Mouse (Mus musculus) liver, adult 2 months (tissue): ENCODE data around the gene Map1b. TPM values are rescaled to one million over a fixed set of nuclear protein-coding genes. Genes with fewer than 3 reads are reported as not detected.

Source experiments
- DNase-seq: peaks from one replicate; pipeline ENCODE4 v3.0.0-alpha.2; 2011; ENCODE audit warnings: low read depth, low spot score; ENCODE audit errors: extremely low read depth
- H3K27ac ChIP-seq: fragments of 200-500 bp; replicated peaks from 2 replicates; pipeline ENCODE4 v1.5.1; 2012; ENCODE audit warnings: low read depth, mild to moderate bottlenecking, control low read depth, inconsistent platforms, low read length; ENCODE audit not compliant: insufficient read depth
- H3K27me3 ChIP-seq: fragments of 200-500 bp; 2 replicates; pipeline ENCODE4 v1.6.1; 2012; ENCODE audit warnings: mild to moderate bottlenecking, moderate library complexity, low read length, inconsistent platforms; ENCODE audit not compliant: control insufficient read depth, insufficient read depth
- H3K36me3 ChIP-seq: fragments of 200-500 bp; 2 replicates; pipeline ENCODE4 v1.6.1; 2012; ENCODE audit warnings: low read length, inconsistent platforms; ENCODE audit not compliant: control insufficient read depth, insufficient read depth
- H3K4me1 ChIP-seq: fragments of 200-500 bp; 2 replicates; pipeline ENCODE4 v1.6.1; 2011; ENCODE audit warnings: low read length; ENCODE audit not compliant: control insufficient read depth, insufficient read depth
- H3K4me3 ChIP-seq: fragments of 200-500 bp; 2 replicates; pipeline ENCODE4 v1.5.1; 2011; ENCODE audit warnings: low read depth, mild to moderate bottlenecking, control low read depth, low read length, moderate library complexity; ENCODE audit not compliant: insufficient read depth
- H3K79me2 ChIP-seq: fragments of 200-500 bp; 2 replicates; pipeline ENCODE4 v1.6.1; 2012; ENCODE audit warnings: inconsistent platforms, mild to moderate bottlenecking, low read length, moderate library complexity; ENCODE audit not compliant: control insufficient read depth, insufficient read depth
- H3K9ac ChIP-seq: fragments of 200-500 bp; 2 replicates; pipeline ENCODE4 v1.6.1; 2012; ENCODE audit warnings: low read depth, mild to moderate bottlenecking, control low read depth, inconsistent platforms, low read length
- CTCF ChIP-seq: fragments of 200-500 bp; IDR thresholded peaks from 2 replicates; pipeline ENCODE4 v1.5.1; 2011; ENCODE audit warnings: low read depth, low read length, control low read depth
- POLR2A ChIP-seq: fragments of 200-500 bp; IDR thresholded peaks from 2 replicates; pipeline ENCODE4 v1.6.1; 2011; ENCODE audit warnings: low read length, control low read depth; ENCODE audit not compliant: insufficient read depth; ENCODE audit errors: extremely low read depth
- WGBS: fragments of 180-500 bp; shearing (Covaris S2); methylation state at CpG from one replicate; pipeline ENCODE4 v1.1.7; 2018; 5-methylcytosine and 5-hydroxymethylcytosine counted together
- polyA plus RNA-seq: library from polyadenylated mRNA; depleted of rRNA; stranded (reverse); fragments of >200 nt; gene quantifications from 2 replicates; pipeline ENCODE4 v1.2.3, GENCODE M21; 2012
- total RNA-seq: library from RNA; depleted of rRNA; stranded (reverse); fragments of >200 nt; gene quantifications from 2 replicates; pipeline ENCODE4 v1.2.3, GENCODE M21; 2014

Map1b gene
- total and polyA plus RNA-seq, 2 experiments, result 0.09 to 0.18 TPM

- no peaks in the 10 kb centered on the region for H3K27me3 ChIP-seq
- no peaks in the 10 kb centered on the region for H3K36me3 ChIP-seq
- no peak for DNase-seq
- 60% methylated on average over 12 of the region's 12 CpGs for WGBS
- no peaks in the 10 kb centered on the region for H3K4me1 ChIP-seq
- H3K4me3 ChIP-seq, result no peak overlapping the region
- TF ChIP-seq CTCF (no peak), POLR2A (no peak)
- H3K27ac ChIP-seq, result no peak overlapping the region
- H3K9ac ChIP-seq, result no peak overlapping the region
- no peaks in the 10 kb centered on the region for H3K79me2 ChIP-seq
Observed at GRCm38 (mm10) chr13:99558216-99558906, 42.0 kb upstream of the Map1b start.

DNA sequence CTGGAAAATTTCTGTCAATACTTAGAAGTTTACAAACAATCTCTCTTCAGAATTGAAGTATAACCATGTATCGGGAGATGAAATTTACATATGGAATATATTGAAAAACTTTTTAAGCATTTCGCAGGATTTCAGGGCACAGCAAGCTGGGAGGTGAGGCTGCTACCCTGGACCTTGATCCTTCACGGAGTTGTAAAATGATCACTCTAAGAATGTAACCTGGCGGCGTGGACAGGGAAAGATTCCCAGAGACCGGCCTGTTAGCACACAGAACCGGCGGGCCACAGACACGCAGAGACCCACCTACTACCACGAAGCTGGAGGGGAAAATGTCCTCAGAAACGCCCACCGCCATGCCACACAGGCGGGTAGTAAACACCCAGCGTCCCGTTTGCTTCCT, 41.5 kb upstream of the Map1b start:
- Histone ChIP-seq H3K27ac (no peak overlapping the region), H3K36me3 (no peaks in the 10 kb centered on the region), H3K4me3 (no peak overlapping the region), H3K4me1 (no peaks in the 10 kb centered on the region), H3K9ac (no peak overlapping the region), H3K27me3 (no peaks in the 10 kb centered on the region), H3K79me2 (no peaks in the 10 kb centered on the region)
- TF ChIP-seq CTCF (no peak), POLR2A (no peak)
- DNase-seq, result no peak
- 53% methylated on average over 15 of the region's 15 CpGs for whole genome bisulfite sequencing

- no peak overlapping the region for H3K4me3 ChIP-seq
- no peak overlapping the region for H3K27ac ChIP-seq
- no peak overlapping the region for H3K9ac ChIP-seq
- H3K27me3 ChIP-seq, result no peaks in the 10 kb centered on the region
- H3K79me2 ChIP-seq, result no peaks in the 10 kb centered on the region
- H3K4me1 ChIP-seq, result no peaks in the 10 kb centered on the region
- no peaks in the 10 kb centered on the region for H3K36me3 ChIP-seq
- DNase-seq, result no peak
- TF ChIP-seq POLR2A (no peak), CTCF (no peak)
- 75% methylated on average over 5 of the region's 5 CpGs for WGBS
Observed at GRCm38 (mm10) chr13:99557331-99557730, 41.0 kb upstream of the Map1b start.

- no peaks in the 10 kb centered on the region for H3K27me3 ChIP-seq
- no peaks in the 10 kb centered on the region for H3K36me3 ChIP-seq
- H3K79me2 ChIP-seq, result no peaks in the 10 kb centered on the region
- DNase-seq, result no peak
- WGBS, result 49% methylated on average over 8 of the region's 8 CpGs
- H3K4me3 ChIP-seq, result no peak overlapping the region
- H3K27ac ChIP-seq, result no peak overlapping the region
- TF ChIP-seq CTCF (no peak), POLR2A (no peak)
- no peaks in the 10 kb centered on the region for H3K4me1 ChIP-seq
- no peak overlapping the region for H3K9ac ChIP-seq
Observed at GRCm38 (mm10) chr13:99554960-99555359, 38.6 kb upstream of the Map1b start.

- no peak for DNase-seq
- 84% methylated on average over 6 of the region's 6 CpGs for WGBS
- no peak for TF ChIP-seq CTCF
- TF ChIP-seq POLR2A, result no peak
Observed at GRCm38 (mm10) chr13:99554466-99554865, 38.1 kb upstream of the Map1b start.

GRCm38 (mm10) chr13:99552381-99552780, 36.0 kb upstream of the Map1b start:
- TF ChIP-seq POLR2A (no peak), CTCF (no peak)
- 92% methylated on average over 4 of the region's 4 CpGs for WGBS
- no peaks in the 10 kb centered on the region for H3K79me2 ChIP-seq

More at GRCm38 (mm10) chr13:99554466-99554865, 38.1 kb upstream of the Map1b start:
- no peak overlapping the region for H3K27ac ChIP-seq
- no peaks in the 10 kb centered on the region for H3K4me1 ChIP-seq
- H3K79me2 ChIP-seq, result no peaks in the 10 kb centered on the region
- H3K27me3 ChIP-seq, result no peaks in the 10 kb centered on the region
- H3K4me3 ChIP-seq, result no peak overlapping the region
- H3K36me3 ChIP-seq, result no peaks in the 10 kb centered on the region
- no peak overlapping the region for H3K9ac ChIP-seq

More at GRCm38 (mm10) chr13:99552381-99552780, 36.0 kb upstream of the Map1b start:
- no peaks in the 10 kb centered on the region for H3K27me3 ChIP-seq
- H3K9ac ChIP-seq, result no peak overlapping the region
- H3K4me3 ChIP-seq, result no peak overlapping the region
- H3K4me1 ChIP-seq, result no peaks in the 10 kb centered on the region
- no peak for DNase-seq
- no peak overlapping the region for H3K27ac ChIP-seq
- no peaks in the 10 kb centered on the region for H3K36me3 ChIP-seq
